Mouse (Mus musculus) kidney, adult 2 months (tissue): ENCODE data around the gene Reep1.

Experiments used
- CTCF ChIP-seq: fragments of 200-500 bp; conservative IDR thresholded peaks from 2 replicates; pipeline ENCODE4 v1.5.1; 2011; ENCODE audit warnings: low read depth, mild to moderate bottlenecking, control low read depth, low read length, moderate library complexity, mixed read lengths; ENCODE audit not compliant: insufficient read depth, insufficient read length
- POLR2A ChIP-seq: fragments of 200-500 bp; IDR thresholded peaks from one replicate; pipeline ENCODE4 v1.6.1; 2011; ENCODE audit warnings: low read depth, low read length, control low read depth

- TF ChIP-seq POLR2A (no peak), CTCF (no peak)
Measured at GRCm38 (mm10) chr6:71736101-71736500, 28.7 kb downstream of the Reep1 start.
